Mouse (Mus musculus) small intestine, adult 2 months (tissue): ENCODE measurements around the gene Recql. TPM values are rescaled to one million over a fixed set of nuclear protein-coding genes. Genes with fewer than 3 reads are reported as not detected.

Experiments used
- H3K27ac ChIP-seq: fragments of 200-500 bp; 2 replicates; pipeline ENCODE4 v1.5.1; 2012; ENCODE audit warnings: low read depth, low read length, control low read depth, inconsistent platforms; ENCODE audit not compliant: insufficient read depth
- H3K27me3 ChIP-seq: fragments of 200-500 bp; 2 replicates; pipeline ENCODE4 v1.6.1; 2012; ENCODE audit warnings: mild to moderate bottlenecking, moderate library complexity, low read length, inconsistent platforms; ENCODE audit not compliant: control insufficient read depth, insufficient read depth
- H3K36me3 ChIP-seq: fragments of 200-500 bp; 2 replicates; pipeline ENCODE4 v1.6.1; 2012; ENCODE audit warnings: mild to moderate bottlenecking, low read length, control low read depth, inconsistent platforms; ENCODE audit not compliant: control insufficient read depth, insufficient read depth
- H3K4me1 ChIP-seq: fragments of 200-500 bp; 2 replicates; pipeline ENCODE4 v1.6.1; 2012; ENCODE audit warnings: low read length, inconsistent platforms, mixed read lengths; ENCODE audit not compliant: control insufficient read depth, insufficient read depth, insufficient read length
- H3K4me3 ChIP-seq: fragments of 200-500 bp; 2 replicates; pipeline ENCODE4 v1.5.1; 2012; ENCODE audit warnings: low read depth, mild to moderate bottlenecking, control low read depth, inconsistent platforms, low read length, moderate library complexity
- CTCF ChIP-seq: fragments of 200-500 bp; IDR thresholded peaks from 2 replicates; pipeline ENCODE4 v1.5.1; 2012; ENCODE audit warnings: low read depth, mild to moderate bottlenecking, control low read depth, inconsistent platforms, low read length, moderate library complexity, mixed read lengths; ENCODE audit not compliant: insufficient replicate concordance, insufficient read length; ENCODE audit errors: extremely low read depth
- POLR2A ChIP-seq: fragments of 200-500 bp; IDR thresholded peaks from 2 replicates; pipeline ENCODE4 v1.6.1; 2012; ENCODE audit warnings: low read depth, mild to moderate bottlenecking, control low read depth, inconsistent platforms, low read length, moderate library complexity
- WGBS: fragments of 180-500 bp; shearing (Covaris S2); methylation state at CpG from one replicate; pipeline ENCODE4 v1.1.7; 2018; 5-methylcytosine and 5-hydroxymethylcytosine counted together
- polyA plus RNA-seq: library from polyadenylated mRNA; depleted of rRNA; stranded (reverse); fragments of >200 nt; gene quantifications from 2 replicates; pipeline ENCODE4 v1.2.3, GENCODE M21; 2012

Gene Recql
- polyA plus RNA-seq, 1 experiment, result 2.1 TPM

- Histone ChIP-seq H3K4me3 (no peak overlapping the region), H3K27ac (no peak overlapping the region), H3K36me3 (peaks cover 11% of the 10 kb centered on the region), H3K4me1 (no peaks in the 10 kb centered on the region), H3K27me3 (no peaks in the 10 kb centered on the region)
- 81% methylated on average over 6 of the region's 6 CpGs for WGBS
- TF ChIP-seq POLR2A (no peak), CTCF (no peak)
Observed at GRCm38 (mm10) chr6:142379961-142380360, 6.9 kb downstream of the Recql start.

GRCm38 (mm10) chr6:142378576-142379330 is 8.1 kb downstream of the Recql start:
- Histone ChIP-seq H3K4me1 (no peaks in the 10 kb centered on the region), H3K36me3 (peaks cover 16% of the 10 kb centered on the region), H3K4me3 (no peak overlapping the region), H3K27me3 (no peaks in the 10 kb centered on the region), H3K27ac (no peak overlapping the region)
- TF ChIP-seq POLR2A, result no peak
- TF ChIP-seq CTCF, result no peak
- 87% methylated on average over 8 of the region's 8 CpGs for WGBS

- H3K27me3 ChIP-seq, result no peaks in the 10 kb centered on the region
- no peak overlapping the region for H3K27ac ChIP-seq
- no peak overlapping the region for H3K4me3 ChIP-seq
- H3K4me1 ChIP-seq, result no peaks in the 10 kb centered on the region
- TF ChIP-seq POLR2A, result no peak
- no peak for TF ChIP-seq CTCF
- H3K36me3 ChIP-seq, result peaks cover 19% of the 10 kb centered on the region
- WGBS, result 55% methylated on average over 1 of the region's 1 CpGs
Observed at GRCm38 (mm10) chr6:142377081-142377480, 9.8 kb downstream of the Recql start.

- Histone ChIP-seq H3K27me3 (no peaks in the 10 kb centered on the region), H3K4me3 (no peak overlapping the region), H3K36me3 (peaks cover 40% of the 10 kb centered on the region), H3K27ac (no peak overlapping the region), H3K4me1 (no peaks in the 10 kb centered on the region)
- TF ChIP-seq CTCF (no peak), POLR2A (no peak)
- 87% methylated on average over 3 of the region's 3 CpGs for WGBS
Observed at GRCm38 (mm10) chr6:142369568-142369967, 17.3 kb downstream of the Recql start.

- Histone ChIP-seq H3K27me3 (no peaks in the 10 kb centered on the region), H3K36me3 (peaks cover 41% of the 10 kb centered on the region), H3K4me1 (no peaks in the 10 kb centered on the region), H3K4me3 (no peak overlapping the region), H3K27ac (no peak overlapping the region)
- 94% methylated on average over 3 of the region's 3 CpGs for WGBS
- TF ChIP-seq POLR2A (no peak), CTCF (no peak)
Observed at GRCm38 (mm10) chr6:142367565-142367964, 19.3 kb downstream of the Recql start.

- Histone ChIP-seq H3K4me3 (no peak overlapping the region), H3K4me1 (no peaks in the 10 kb centered on the region), H3K36me3 (peaks cover 40% of the 10 kb centered on the region), H3K27ac (no peak overlapping the region), H3K27me3 (no peaks in the 10 kb centered on the region)
- TF ChIP-seq CTCF (no peak), POLR2A (no peak)
- 89% methylated on average over 10 of the region's 10 CpGs for WGBS
Observed at GRCm38 (mm10) chr6:142366473-142367018, 20.3 kb downstream of the Recql start.

- TF ChIP-seq POLR2A (no peak), CTCF (no peak)
- Histone ChIP-seq H3K4me3 (no peak overlapping the region), H3K27ac (no peak overlapping the region), H3K27me3 (no peaks in the 10 kb centered on the region), H3K36me3 (peaks cover 40% of the 10 kb centered on the region), H3K4me1 (no peaks in the 10 kb centered on the region)
- 87% methylated on average over 8 of the region's 8 CpGs for WGBS
Observed at GRCm38 (mm10) chr6:142365742-142366472, 21.0 kb downstream of the Recql start.
